Mouse (Mus musculus) hematopoietic stem cell, adult 5-6 weeks (primary cell): ENCODE data around the gene Bdkrb1. TPM values are rescaled to one million over a fixed set of nuclear protein-coding genes. Genes with fewer than 3 reads are reported as not detected.

Experiments
- ATAC-seq, 2 experiments: fragments of 125-278 bp in 1 of 2; replicated peaks in 1 of 2; 2 replicates each; pipeline ENCODE4 v1.8.0; 2016 to 2017; ENCODE audit warnings: inconsistent platforms in 2 of 2, mild to moderate bottlenecking in 2 of 2, moderate number of reproducible peaks in 2 of 2, low read depth in 1 of 2, moderate TSS enrichment in 1 of 2; ENCODE audit not compliant: low FRiP score in 2 of 2, poor library complexity in 2 of 2, severe bottlenecking in 2 of 2, insufficient read depth in 1 of 2, low TSS enrichment in 1 of 2
- total RNA-seq: library from RNA; stranded (forward); fragments of 172-1452, 232-1000 nt; gene quantifications from 2 replicates; pipeline ENCODE4 v1.2.3, GENCODE M21; 2017

Gene Bdkrb1
- total RNA-seq, 1 experiment from 2014 or later: not detected

- no peak for ATAC-seq
Measured at GRCm38 (mm10) chr12:105642770-105643321, 40.0 kb downstream of the Bdkrb1 start.

Other genes starting within 250 kb of the Bdkrb1 start
- 0.19 TPM in 1 of 2 replicates, not detected in the other for gene D430019H16Rik, start 149.2 kb upstream of the Bdkrb1 start, total RNA-seq
- gene Bdkrb2, start 39.9 kb upstream of the Bdkrb1 start, total RNA-seq: not detected in 2 replicates
- 12.4 and 16.9 TPM in 2 replicates for gene Gskip, start 81.7 kb downstream of the Bdkrb1 start, total RNA-seq
- gene Atg2b, start 82.1 kb downstream of the Bdkrb1 start, total RNA-seq: 24.3 and 32.7 TPM in 2 replicates
- gene Ak7, start 102.9 kb downstream of the Bdkrb1 start, total RNA-seq: 0.38 TPM in 1 of 2 replicates, not detected in the other
- gene Papola, start 181.6 kb downstream of the Bdkrb1 start, total RNA-seq: 141 and 167 TPM in 2 replicates